Mouse (Mus musculus): ENCODE results near the gene Cdk5rap3. TPM values are rescaled to one million over a fixed set of nuclear protein-coding genes. Genes with fewer than 3 reads are reported as not detected.
A peak's percentile ranks its signal among the peaks of the same experiment; 100 is the strongest.

Cdk5rap3 gene
- 46.5 and 47.5 TPM in 2 replicates for polyA plus RNA-seq (2012; rRNA removed)

- peak; percentile 91 for DNase-seq (ENCODE audit: low spot score)
These were observed at the start of gene Cdk5rap3 for GRCm38 (mm10) chr11:96916044-96916884. Gene Cdk5rap3 (minus strand): TSS chr11:96916496.

GRCm38 (mm10) chr11:96963580-96963979 lies 47.3 kb upstream of the Cdk5rap3 start:
- DNase-seq (ENCODE audit: low spot score) = peak; percentile 71

- no peak for DNase-seq (ENCODE audit: low spot score)
These were observed 40.9 kb upstream of the Cdk5rap3 start for GRCm38 (mm10) chr11:96957061-96957805.

- DNase-seq (ENCODE audit: low spot score) = no peak
These were observed 39.9 kb upstream of the Cdk5rap3 start for GRCm38 (mm10) chr11:96956009-96956724.

- no peak for DNase-seq (ENCODE audit: low spot score)
These were observed 38.8 kb upstream of the Cdk5rap3 start for GRCm38 (mm10) chr11:96955094-96955493.

GRCm38 (mm10) chr11:96952896-96953295 lies 36.6 kb upstream of the Cdk5rap3 start:
- no peak for DNase-seq (ENCODE audit: low spot score)

- DNase-seq (ENCODE audit: low spot score) = no peak
These were observed 36.1 kb upstream of the Cdk5rap3 start for GRCm38 (mm10) chr11:96952426-96952825.

GRCm38 (mm10) chr11:96950767-96951166 lies 34.5 kb upstream of the Cdk5rap3 start:
- DNase-seq (ENCODE audit: low spot score) = no peak

GRCm38 (mm10) chr11:96947849-96948248 lies 31.6 kb upstream of the Cdk5rap3 start:
- DNase-seq (ENCODE audit: low spot score) = no peak

GRCm38 (mm10) chr11:96946498-96946897 lies 30.2 kb upstream of the Cdk5rap3 start:
- DNase-seq (ENCODE audit: low spot score) = no peak

GRCm38 (mm10) chr11:96944844-96945580 lies 28.7 kb upstream of the Cdk5rap3 start:
- DNase-seq (ENCODE audit: low spot score) = no peak

GRCm38 (mm10) chr11:96943746-96944304 lies 27.5 kb upstream of the Cdk5rap3 start, which contains the start of gene Pnpo:
Gene Pnpo (minus strand): TSS chr11:96943986.
- peak; percentile 66 for DNase-seq (ENCODE audit: low spot score)

- DNase-seq (ENCODE audit: low spot score) = no peak
These were observed 25.8 kb upstream of the Cdk5rap3 start for GRCm38 (mm10) chr11:96941989-96942590.

GRCm38 (mm10) chr11:96940578-96941465 lies 24.5 kb upstream of the Cdk5rap3 start:
- no peak for DNase-seq (ENCODE audit: low spot score)

- DNase-seq (ENCODE audit: low spot score) = no peak
These were observed 22.1 kb upstream of the Cdk5rap3 start for GRCm38 (mm10) chr11:96938426-96938800.

- no peak for DNase-seq (ENCODE audit: low spot score)
These were observed 21.5 kb upstream of the Cdk5rap3 start for GRCm38 (mm10) chr11:96937549-96938425.

GRCm38 (mm10) chr11:96935872-96936650 lies 19.8 kb upstream of the Cdk5rap3 start:
- no peak for DNase-seq (ENCODE audit: low spot score)

- no peak for DNase-seq (ENCODE audit: low spot score)
These were observed 18.6 kb upstream of the Cdk5rap3 start for GRCm38 (mm10) chr11:96934921-96935356.

Data from urinary bladder, adult 2 months (tissue).